Comparison of ENCODE assay signal across 9 mouse cellular contexts in the genomic region with DNA sequence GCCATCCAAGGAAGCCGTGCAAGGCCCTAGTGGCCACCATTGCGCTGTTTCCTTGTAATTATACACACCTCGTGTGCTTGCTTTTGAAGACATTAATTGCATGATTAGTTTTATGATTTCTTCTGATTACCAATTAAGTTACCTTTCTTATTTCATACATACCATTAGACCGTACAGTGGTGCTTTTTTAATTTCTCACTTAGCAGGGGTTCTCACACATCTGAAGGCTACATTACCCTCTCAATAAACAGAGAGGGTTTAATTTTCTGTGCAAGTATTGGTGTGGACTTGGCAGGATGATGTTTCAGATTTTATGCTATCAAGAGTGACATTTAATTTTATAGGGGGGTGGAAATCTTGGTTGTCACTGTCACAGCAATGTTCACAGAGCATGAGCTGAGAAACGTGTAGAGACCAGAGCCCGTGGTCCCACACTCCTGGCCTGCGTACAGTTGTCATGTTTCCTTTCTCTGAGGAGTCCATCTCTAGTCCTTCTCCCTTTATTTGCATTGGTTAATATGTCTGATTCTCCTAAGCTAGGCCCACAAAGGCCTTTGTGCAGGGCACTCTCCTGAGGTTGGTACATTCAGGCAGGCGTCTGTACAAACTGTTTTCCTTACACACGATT.
DNase-seq lines count a peak whose midpoint lies in the region; ATAC-seq and TF ChIP-seq lines count a peak whose summit lies in the region.
"Had no signal": no experiment of that assay in that cellular context is flagged by ENCODE, and none has a peak within 500 bp of the region (broad histone marks: within the 10 kb centered on the region; RNA-seq: fewer than 3 reads in every experiment).

No protein-coding gene starts in this region.

- peak overlapping the region; percentile 9; the same call in 1 of the 2 replicates for H3K4me2 ChIP-seq in heart, embryonic 14.5 days (ENCODE audit: low read length)
- peak overlapping the region; percentile 45 for H3K4me2 ChIP-seq in forebrain, embryonic 16.5 days (ENCODE audit: low read length)
- peak overlapping the region; percentile 42 for H3K4me2 ChIP-seq in limb, embryonic 12.5 days
- peak overlapping the region; percentile 46 for H3K4me2 ChIP-seq in neural tube, embryonic 15.5 days
- no peak overlapping the region for H3K4me2 ChIP-seq in liver, postnatal 0 days (ENCODE audit: low read depth, low read length)

- ATAC-seq in heart, embryonic 14.5 days (ENCODE audit: insufficient number of reproducible peaks, insufficient read depth, low FRiP score, low read depth) = no peak
- ATAC-seq in forebrain, embryonic 16.5 days = no peak
- no peak for ATAC-seq in limb, embryonic 12.5 days (ENCODE audit: insufficient number of reproducible peaks, insufficient read depth, low FRiP score, low TSS enrichment, low read depth)
- peak; percentile 62 for ATAC-seq in neural tube, embryonic 15.5 days (ENCODE audit: low FRiP score)
- ATAC-seq in liver, postnatal 0 days = no peak

- no peaks in the 10 kb centered on the region for H3K36me3 ChIP-seq in heart, embryonic 14.5 days (ENCODE audit: control insufficient read depth, insufficient read depth, low read length)
- no peaks in the 10 kb centered on the region for H3K36me3 ChIP-seq in forebrain, embryonic 16.5 days (ENCODE audit: control insufficient read depth, insufficient read depth)
- no peaks in the 10 kb centered on the region for H3K36me3 ChIP-seq in limb, embryonic 12.5 days
- H3K36me3 ChIP-seq in neural tube, embryonic 15.5 days = no peaks in the 10 kb centered on the region
- no peaks in the 10 kb centered on the region for H3K36me3 ChIP-seq in liver, postnatal 0 days (replicated peaks; ENCODE audit: insufficient read depth, low read length)

- no peaks in the 10 kb centered on the region for H3K9me3 ChIP-seq in heart, embryonic 14.5 days (ENCODE audit: control insufficient read depth, low read length)
- H3K9me3 ChIP-seq in forebrain, embryonic 16.5 days (ENCODE audit: control insufficient read depth, low read length) = no peaks in the 10 kb centered on the region
- H3K9me3 ChIP-seq in limb, embryonic 12.5 days = no peaks in the 10 kb centered on the region
- H3K9me3 ChIP-seq in neural tube, embryonic 15.5 days (replicated peaks) = no peaks in the 10 kb centered on the region
- no peaks in the 10 kb centered on the region for H3K9me3 ChIP-seq in liver, postnatal 0 days (ENCODE audit: low read length)

- no peak for DNase-seq in heart, postnatal 10 days
- no peak for DNase-seq in frontal cortex, postnatal 25 days (ENCODE audit: low spot score in 2 of 2)
- no peak for DNase-seq in liver, postnatal 0 days
- no peak for DNase-seq in heart, postnatal 14 days
- DNase-seq: lung, adult 18-20 months had no signal

- no peak overlapping the region for H3K9ac ChIP-seq in heart, embryonic 14.5 days (ENCODE audit: low read length)
- H3K9ac ChIP-seq in forebrain, embryonic 16.5 days (replicated peaks; ENCODE audit: low read depth, low read length) = peak overlapping the region; percentile 7; the same call in 1 of the 2 replicates
- no peak overlapping the region for H3K9ac ChIP-seq in limb, embryonic 12.5 days (replicated peaks)
- H3K9ac ChIP-seq in neural tube, embryonic 15.5 days (replicated peaks) = no peak overlapping the region
- no peak overlapping the region for H3K9ac ChIP-seq in liver, postnatal 0 days (replicated peaks)

- intact Hi-C loops in heart, postnatal 10 days (cut with DNase I) = no loop called here
- intact Hi-C loops in heart, postnatal 14 days (cut with DNase I) = no loop called here

- no peaks in the 10 kb centered on the region for H3K27me3 ChIP-seq in heart, embryonic 14.5 days (ENCODE audit: control insufficient read depth, insufficient read depth, low read length)
- peaks cover 28% of the 10 kb centered on the region for H3K27me3 ChIP-seq in forebrain, embryonic 16.5 days (replicated peaks; ENCODE audit: control insufficient read depth, insufficient read depth, low read length)
- no peaks in the 10 kb centered on the region for H3K27me3 ChIP-seq in limb, embryonic 12.5 days
- no peaks in the 10 kb centered on the region for H3K27me3 ChIP-seq in neural tube, embryonic 15.5 days (replicated peaks)
- no peaks in the 10 kb centered on the region for H3K27me3 ChIP-seq in liver, postnatal 0 days (ENCODE audit: insufficient read depth, low read length)

- H3K27ac ChIP-seq in heart, embryonic 14.5 days (replicated peaks in 1 of 2; ENCODE audit: control insufficient read depth in 1 of 2, insufficient read depth in 1 of 2, low read depth in 2 of 2, low read length in 2 of 2) = no peak overlapping the region
- peak overlapping the region; percentile 79 for H3K27ac ChIP-seq in forebrain, embryonic 16.5 days (ENCODE audit: low read length)
- 0 out of 2 replicates have a peak overlapping the region, but pooled peaks have one; percentile 35 for H3K27ac ChIP-seq in limb, embryonic 12.5 days
- peak overlapping the region; percentile 82 for H3K27ac ChIP-seq in neural tube, embryonic 15.5 days (replicated peaks)
- no peak overlapping the region for H3K27ac ChIP-seq in liver, postnatal 0 days (ENCODE audit: low read depth)

- H3K4me1 ChIP-seq in heart, embryonic 14.5 days (ENCODE audit: control insufficient read depth in 2 of 2, insufficient read depth in 2 of 2, low read length in 2 of 2) = peaks cover 9 to 14% of the 10 kb centered on the region in 2 experiments
- H3K4me1 ChIP-seq in forebrain, embryonic 16.5 days (replicated peaks; ENCODE audit: control insufficient read depth, insufficient read depth, low read length) = peaks cover 23% of the 10 kb centered on the region
- peaks cover 14% of the 10 kb centered on the region for H3K4me1 ChIP-seq in limb, embryonic 12.5 days (replicated peaks)
- peaks cover 30% of the 10 kb centered on the region for H3K4me1 ChIP-seq in neural tube, embryonic 15.5 days
- H3K4me1 ChIP-seq in liver, postnatal 0 days (ENCODE audit: insufficient read depth) = no peaks in the 10 kb centered on the region

- no peak overlapping the region for H3K4me3 ChIP-seq in heart, embryonic 14.5 days (ENCODE audit: control insufficient read depth in 1 of 2, insufficient read depth in 1 of 2, low read depth in 1 of 2, low read length in 2 of 2)
- H3K4me3 ChIP-seq in forebrain, embryonic 16.5 days (replicated peaks; ENCODE audit: low read length) = no peak overlapping the region
- no peak overlapping the region for H3K4me3 ChIP-seq in limb, embryonic 12.5 days (replicated peaks)
- no peak overlapping the region for H3K4me3 ChIP-seq in neural tube, embryonic 15.5 days (replicated peaks)
- no peak overlapping the region for H3K4me3 ChIP-seq in liver, postnatal 0 days (ENCODE audit: low read depth, low read length)

- no peak for TF ChIP-seq CTCF in liver, postnatal 0 days (IDR thresholded peaks at IDR 0.05; ENCODE audit: low read depth)

- no peak for TF ChIP-seq EP300 in liver, postnatal 0 days (IDR thresholded peaks at IDR 0.05; ENCODE audit: low read depth)

- 83% methylated on average over 9 of the region's 9 CpGs for WGBS in heart, embryonic 14.5 days
- 32% methylated on average over 9 of the region's 9 CpGs for WGBS in forebrain, embryonic 16.5 days
- 57% methylated on average over 9 of the region's 9 CpGs for WGBS in limb, embryonic 12.5 days
- WGBS in neural tube, embryonic 15.5 days = 39% methylated on average over 9 of the region's 9 CpGs
- WGBS in liver, postnatal 0 days (ENCODE audit: insufficient replicate concordance) = 75% methylated on average over 9 of the region's 9 CpGs

Comparison
In these comparisons a context has a peak if more than half of its experiments do, and no peak if none do; other contexts are left out.
1. H3K27ac ChIP-seq: peak in forebrain, embryonic 16.5 days (single experiment), limb, embryonic 12.5 days (single experiment) and neural tube, embryonic 15.5 days (single experiment); none in heart, embryonic 14.5 days (0 of 2) and liver, postnatal 0 days (single experiment).